Mouse (Mus musculus): ENCODE measurements around the gene Cyth4. TPM values are rescaled to one million over a fixed set of nuclear protein-coding genes. Genes with fewer than 3 reads are reported as not detected.

The Cyth4 gene
- polyA plus RNA-seq (2014; fragmentation: Illumina TruSeq; extraction: RNeasy Lipid Tissue Mini Kit (QIAGEN cat#74804); ENCODE audit: low read depth, low replicate concordance): 28.4 TPM

GRCm38 (mm10) chr15:78596914-78597313, at the start of gene Cyth4:
Cyth4 (plus strand) TSS chr15:78597047.

GRCm38 (mm10) chr15:78572658-78573397, 24.0 kb upstream of the Cyth4 start, which contains the start of gene Rac2:
Rac2 (minus strand) TSS chr15:78572783.

Other genes starting within 250 kb of the Cyth4 start
- gene Tex33, start 201.1 kb upstream of the Cyth4 start, polyA plus RNA-seq (2014; fragmentation: Illumina TruSeq; extraction: RNeasy Lipid Tissue Mini Kit (QIAGEN cat#74804); ENCODE audit: low read depth, low replicate concordance): 9.8 TPM
- 51.7 TPM for gene Tst, start 191.1 kb upstream of the Cyth4 start, polyA plus RNA-seq (2014; fragmentation: Illumina TruSeq; extraction: RNeasy Lipid Tissue Mini Kit (QIAGEN cat#74804); ENCODE audit: low read depth, low replicate concordance)
- gene Mpst, start 190.6 kb upstream of the Cyth4 start, polyA plus RNA-seq (2014; fragmentation: Illumina TruSeq; extraction: RNeasy Lipid Tissue Mini Kit (QIAGEN cat#74804); ENCODE audit: low read depth, low replicate concordance): 50.4 TPM
- gene Kctd17, start 168.5 kb upstream of the Cyth4 start, polyA plus RNA-seq (2014; fragmentation: Illumina TruSeq; extraction: RNeasy Lipid Tissue Mini Kit (QIAGEN cat#74804); ENCODE audit: low read depth, low replicate concordance): 127 TPM
- gene Tmprss6, start 128.4 kb upstream of the Cyth4 start, polyA plus RNA-seq (2014; fragmentation: Illumina TruSeq; extraction: RNeasy Lipid Tissue Mini Kit (QIAGEN cat#74804); ENCODE audit: low read depth, low replicate concordance): 0.45 TPM
- gene Il2rb, start 101.8 kb upstream of the Cyth4 start, polyA plus RNA-seq (2014; fragmentation: Illumina TruSeq; extraction: RNeasy Lipid Tissue Mini Kit (QIAGEN cat#74804); ENCODE audit: low read depth, low replicate concordance): 2.5 TPM
- gene C1qtnf6, start 65.6 kb upstream of the Cyth4 start, polyA plus RNA-seq (2014; fragmentation: Illumina TruSeq; extraction: RNeasy Lipid Tissue Mini Kit (QIAGEN cat#74804); ENCODE audit: low read depth, low replicate concordance): 14.7 TPM
- not detected for gene Sstr3, start 52.4 kb upstream of the Cyth4 start, polyA plus RNA-seq (2014; fragmentation: Illumina TruSeq; extraction: RNeasy Lipid Tissue Mini Kit (QIAGEN cat#74804); ENCODE audit: low read depth, low replicate concordance)
- 9.9 TPM for gene Rac2, start 24.3 kb upstream of the Cyth4 start, polyA plus RNA-seq (2014; fragmentation: Illumina TruSeq; extraction: RNeasy Lipid Tissue Mini Kit (QIAGEN cat#74804); ENCODE audit: low read depth, low replicate concordance)
- 0.46 TPM for gene Elfn2, start 121.7 kb downstream of the Cyth4 start, polyA plus RNA-seq (2014; fragmentation: Illumina TruSeq; extraction: RNeasy Lipid Tissue Mini Kit (QIAGEN cat#74804); ENCODE audit: low read depth, low replicate concordance)
- gene Mfng, start 176.4 kb downstream of the Cyth4 start, polyA plus RNA-seq (2014; fragmentation: Illumina TruSeq; extraction: RNeasy Lipid Tissue Mini Kit (QIAGEN cat#74804); ENCODE audit: low read depth, low replicate concordance): 38.6 TPM
- 22.6 TPM for gene Card10, start 206.0 kb downstream of the Cyth4 start, polyA plus RNA-seq (2014; fragmentation: Illumina TruSeq; extraction: RNeasy Lipid Tissue Mini Kit (QIAGEN cat#74804); ENCODE audit: low read depth, low replicate concordance)
- 41.9 TPM for gene Cdc42ep1, start 245.6 kb downstream of the Cyth4 start, polyA plus RNA-seq (2014; fragmentation: Illumina TruSeq; extraction: RNeasy Lipid Tissue Mini Kit (QIAGEN cat#74804); ENCODE audit: low read depth, low replicate concordance)

All from adipose tissue, adult 10 weeks (tissue).